Mouse (Mus musculus): Measurements from ENCODE around the gene Foxj2. TPM values are rescaled to one million over a fixed set of nuclear protein-coding genes. Genes with fewer than 3 reads are reported as not detected.

The Foxj2 gene
- polyA plus RNA-seq, 1 experiment from 2014 or later, result 1.0 TPM

- no peaks in the 10 kb centered on the region for H3K36me3 ChIP-seq (replicated peaks; ENCODE audit: insufficient read depth, low read length)
- no peaks in the 10 kb centered on the region for H3K27me3 ChIP-seq (ENCODE audit: insufficient read depth, low read length)
- ATAC-seq, result no peak
- no peaks in the 10 kb centered on the region for H3K4me1 ChIP-seq (ENCODE audit: insufficient read depth)
- 0 out of 2 replicates have a peak, but pooled peaks cover 3% of the 10 kb centered on the region for H3K9me3 ChIP-seq (ENCODE audit: low read length)
- H3K9ac ChIP-seq (replicated peaks), result no peak overlapping the region
- H3K4me3 ChIP-seq (ENCODE audit: low read depth, low read length), result no peak overlapping the region
- 63% methylated on average over 6 of the region's 6 CpGs for WGBS (ENCODE audit: insufficient replicate concordance)
- TF ChIP-seq EP300 (IDR thresholded peaks at IDR 0.05; ENCODE audit: low read depth), result no peak
- peak; percentile 54 for TF ChIP-seq CTCF (IDR thresholded peaks at IDR 0.05; ENCODE audit: low read depth)
- no peak overlapping the region for H3K4me2 ChIP-seq (ENCODE audit: low read depth, low read length)
- no peak for DNase-seq
- no peak overlapping the region; the same call in 1 of the 2 replicates for H3K27ac ChIP-seq (ENCODE audit: low read depth)
Measured at GRCm38 (mm10) chr6:122862434-122862833, 42.7 kb downstream of the Foxj2 start.

DNA sequence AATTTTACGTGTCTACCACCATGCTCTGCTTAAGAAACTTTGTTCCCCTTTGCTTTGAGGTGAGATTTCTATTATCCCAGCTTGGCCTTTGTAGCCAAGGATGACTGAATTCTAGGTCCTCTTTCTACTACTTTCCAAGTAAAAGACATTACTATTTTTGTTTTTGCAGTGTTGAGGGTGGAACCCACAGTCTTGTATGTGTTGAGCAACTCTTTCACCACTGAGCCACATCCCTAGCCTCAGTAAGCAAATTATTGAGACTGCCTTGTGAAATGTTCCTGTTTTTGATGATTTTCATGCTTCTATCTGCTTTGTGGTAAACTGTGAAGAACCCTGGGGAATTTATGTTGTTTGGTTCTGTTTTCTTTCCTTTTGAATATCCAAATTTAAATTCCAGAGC, 43.2 kb downstream of the Foxj2 start:
- Histone ChIP-seq H3K4me3 (ENCODE audit: low read depth, low read length) (no peak overlapping the region), H3K4me1 (ENCODE audit: insufficient read depth) (no peaks in the 10 kb centered on the region), H3K9ac (replicated peaks) (no peak overlapping the region), H3K4me2 (ENCODE audit: low read depth, low read length) (no peak overlapping the region), H3K36me3 (replicated peaks; ENCODE audit: insufficient read depth, low read length) (no peaks in the 10 kb centered on the region), H3K27me3 (ENCODE audit: insufficient read depth, low read length) (no peaks in the 10 kb centered on the region), H3K9me3 (ENCODE audit: low read length) (0 out of 2 replicates have a peak, but pooled peaks cover 3% of the 10 kb centered on the region), H3K27ac (ENCODE audit: low read depth) (no peak overlapping the region; the same call in 1 of the 2 replicates)
- no peak for TF ChIP-seq CTCF (IDR thresholded peaks at IDR 0.05; ENCODE audit: low read depth)
- no peak for TF ChIP-seq EP300 (IDR thresholded peaks at IDR 0.05; ENCODE audit: low read depth)
- 68% methylated on average over 1 of the region's 1 CpGs for WGBS (ENCODE audit: insufficient replicate concordance)
- DNase-seq (no peak), ATAC-seq (peak; percentile 79)

DNA sequence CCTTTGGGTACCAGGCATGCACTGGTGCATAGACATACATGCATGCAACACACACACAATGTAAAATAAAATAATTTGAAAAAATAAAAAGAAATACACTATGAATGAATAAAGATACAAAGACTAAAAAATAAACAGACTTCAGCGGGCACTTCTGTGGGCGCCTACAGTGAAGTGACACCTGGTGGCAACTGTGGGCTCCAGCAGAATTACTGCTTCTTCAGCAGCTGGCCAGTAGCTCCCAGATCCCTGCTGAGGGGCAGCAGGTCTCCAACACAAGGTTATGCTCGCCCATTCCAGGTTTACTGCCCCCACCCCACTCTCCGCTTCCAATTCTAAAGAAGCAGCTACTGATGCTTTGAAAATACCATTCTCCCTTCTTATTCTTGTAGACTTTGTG, 48.2 kb downstream of the Foxj2 start:
- Histone ChIP-seq H3K36me3 (replicated peaks; ENCODE audit: insufficient read depth, low read length) (no peaks in the 10 kb centered on the region), H3K9me3 (ENCODE audit: low read length) (no peaks in the 10 kb centered on the region), H3K4me2 (ENCODE audit: low read depth, low read length) (no peak overlapping the region), H3K4me3 (ENCODE audit: low read depth, low read length) (no peak overlapping the region), H3K4me1 (ENCODE audit: insufficient read depth) (no peaks in the 10 kb centered on the region), H3K9ac (replicated peaks) (no peak overlapping the region), H3K27me3 (ENCODE audit: insufficient read depth, low read length) (no peaks in the 10 kb centered on the region), H3K27ac (ENCODE audit: low read depth) (no peak overlapping the region)
- TF ChIP-seq CTCF (IDR thresholded peaks at IDR 0.05; ENCODE audit: low read depth) (peak; percentile 56), EP300 (IDR thresholded peaks at IDR 0.05; ENCODE audit: low read depth) (no peak)
- no peak for DNase-seq
- no peak for ATAC-seq
- WGBS (ENCODE audit: insufficient replicate concordance), result 59% methylated on average over 4 of the region's 4 CpGs

GRCm38 (mm10) chr6:122869846-122870245, 50.1 kb downstream of the Foxj2 start:
- no peak overlapping the region for H3K4me3 ChIP-seq (ENCODE audit: low read depth, low read length)
- H3K27me3 ChIP-seq (ENCODE audit: insufficient read depth, low read length), result no peaks in the 10 kb centered on the region
- H3K9ac ChIP-seq (replicated peaks), result no peak overlapping the region
- H3K4me1 ChIP-seq (ENCODE audit: insufficient read depth), result 0 out of 2 replicates have a peak, but pooled peaks cover 2% of the 10 kb centered on the region
- H3K36me3 ChIP-seq (replicated peaks; ENCODE audit: insufficient read depth, low read length), result no peaks in the 10 kb centered on the region
- ATAC-seq (no peak), DNase-seq (no peak)
- H3K4me2 ChIP-seq (ENCODE audit: low read depth, low read length), result no peak overlapping the region
- 75% methylated on average over 11 of the region's 11 CpGs for WGBS (ENCODE audit: insufficient replicate concordance)
- TF ChIP-seq EP300 (IDR thresholded peaks at IDR 0.05; ENCODE audit: low read depth), result no peak
- no peak for TF ChIP-seq CTCF (IDR thresholded peaks at IDR 0.05; ENCODE audit: low read depth)
- H3K27ac ChIP-seq (ENCODE audit: low read depth), result no peak overlapping the region
- H3K9me3 ChIP-seq (ENCODE audit: low read length), result no peaks in the 10 kb centered on the region

GRCm38 (mm10) chr6:122872800-122873199, 53.1 kb downstream of the Foxj2 start:
- DNase-seq (no peak), ATAC-seq (no peak)
- 45% methylated on average over 5 of the region's 5 CpGs for WGBS (ENCODE audit: insufficient replicate concordance)
- H3K36me3 ChIP-seq (replicated peaks; ENCODE audit: insufficient read depth, low read length), result peaks cover 13% of the 10 kb centered on the region
- no peaks in the 10 kb centered on the region for H3K9me3 ChIP-seq (ENCODE audit: low read length)
- peaks cover 15% of the 10 kb centered on the region; the same call in 1 of the 2 replicates for H3K4me1 ChIP-seq (ENCODE audit: insufficient read depth)
- TF ChIP-seq EP300 (IDR thresholded peaks at IDR 0.05; ENCODE audit: low read depth) (no peak), CTCF (IDR thresholded peaks at IDR 0.05; ENCODE audit: low read depth) (no peak)
- no peak overlapping the region for H3K9ac ChIP-seq (replicated peaks)
- H3K27me3 ChIP-seq (ENCODE audit: insufficient read depth, low read length), result no peaks in the 10 kb centered on the region
- H3K27ac ChIP-seq (ENCODE audit: low read depth), result peak overlapping the region; percentile 91
- H3K4me3 ChIP-seq (ENCODE audit: low read depth, low read length), result no peak overlapping the region
- H3K4me2 ChIP-seq (ENCODE audit: low read depth, low read length), result no peak overlapping the region

- peak; percentile 97 for DNase-seq
- no peaks in the 10 kb centered on the region for H3K27me3 ChIP-seq (ENCODE audit: insufficient read depth, low read length)
- peak within 1 kb of the TSS; percentile 90 for H3K9ac ChIP-seq (replicated peaks)
- peak; percentile 98 for ATAC-seq
- H3K4me2 ChIP-seq (ENCODE audit: low read depth, low read length), result peak within 1 kb of the TSS; percentile 80
- TF ChIP-seq EP300 (IDR thresholded peaks at IDR 0.05; ENCODE audit: low read depth) (no peak), CTCF (IDR thresholded peaks at IDR 0.05; ENCODE audit: low read depth) (peak; percentile 94)
- H3K36me3 ChIP-seq (replicated peaks; ENCODE audit: insufficient read depth, low read length), result peaks cover 13% of the 10 kb centered on the region
- H3K4me3 ChIP-seq (ENCODE audit: low read depth, low read length), result peak within 1 kb of the TSS; percentile 99
- peak within 1 kb of the TSS; percentile 91 for H3K27ac ChIP-seq (ENCODE audit: low read depth)
- H3K9me3 ChIP-seq (ENCODE audit: low read length), result no peaks in the 10 kb centered on the region
- peaks cover 22% of the 10 kb centered on the region; the same call in 1 of the 2 replicates for H3K4me1 ChIP-seq (ENCODE audit: insufficient read depth)
- WGBS (ENCODE audit: insufficient replicate concordance), result 6% methylated on average over 43 of the region's 43 CpGs
Measured at GRCm38 (mm10) chr6:122873871-122874719, 54.4 kb downstream of the Foxj2 start, which contains the start of gene Necap1. Gene Necap1, plus strand, starts transcription at chr6:122874474.
